Mouse (Mus musculus): ENCODE measurements at regions not wholly inside any gene's neighbourhood (a gene's known extent, or its start where the extent isn't known, plus 50 kb on each side); places are given as distances from the start of the nearest gene placed in this dataset.

GRCm38 (mm10) chr4:106229526-106229925 is 86.5 kb upstream of the Usp24 start:
- TF ChIP-seq POLR2A (IDR thresholded peaks at IDR 0.05; ENCODE audit: borderline replicate concordance, extremely low read depth, insufficient read depth, insufficient read length, poor library complexity, severe bottlenecking): no peak
- TF ChIP-seq CTCF (IDR thresholded peaks at IDR 0.05; ENCODE audit: borderline replicate concordance, extremely low read depth, insufficient read depth, insufficient read length): no peak
